Mouse (Mus musculus) stomach, embryonic 16.5 days (tissue): ENCODE data around the gene Gm45062. TPM values are rescaled to one million over a fixed set of nuclear protein-coding genes. Genes with fewer than 3 reads are reported as not detected.

Experiments
- ATAC-seq: fragments of 200-750 bp; cut with Nextera tagmentation; 2 replicates; pipeline ENCODE4 v1.8.0; 2017; ENCODE audit warnings: moderate number of reproducible peaks, moderate TSS enrichment; ENCODE audit not compliant: insufficient read depth, low FRiP score
- H3K27ac ChIP-seq: fragments of 300-500 bp; sonication (generic); 2 replicates; pipeline ENCODE4 v1.5.1; 2014; ENCODE audit warnings: low read length
- H3K27me3 ChIP-seq: fragments of 300-500 bp; sonication (generic); 2 replicates; pipeline ENCODE4 v1.6.1; 2014; ENCODE audit warnings: low read length, control low read depth, mixed read lengths; ENCODE audit not compliant: control insufficient read depth, insufficient read depth
- H3K36me3 ChIP-seq: fragments of 300-500 bp; sonication (generic); 2 replicates; pipeline ENCODE4 v1.6.1; 2014; ENCODE audit warnings: low read length; ENCODE audit not compliant: control insufficient read depth, insufficient read depth
- H3K4me1 ChIP-seq: fragments of 300-500 bp; sonication (generic); 2 replicates; pipeline ENCODE4 v1.6.1; 2014; ENCODE audit warnings: low read length, control low read depth, mixed read lengths; ENCODE audit not compliant: control insufficient read depth, insufficient read depth
- H3K4me2 ChIP-seq: fragments of 300-500 bp; sonication (generic); 2 replicates; pipeline ENCODE4 v1.6.1; 2014; ENCODE audit warnings: low read depth, low read length, mixed read lengths
- H3K4me3 ChIP-seq: fragments of 300-500 bp; sonication (generic); replicated peaks from 2 replicates; pipeline ENCODE4 v1.5.1; 2014; ENCODE audit warnings: mild to moderate bottlenecking, low read length
- H3K9ac ChIP-seq: fragments of 300-500 bp; sonication (generic); 2 replicates; pipeline ENCODE4 v1.6.1; 2014; ENCODE audit warnings: low read length
- H3K9me3 ChIP-seq: fragments of 300-500 bp; sonication (generic); replicated peaks from 2 replicates; pipeline ENCODE4 v1.6.1; 2016; ENCODE audit warnings: low read length, control low read depth; ENCODE audit not compliant: control insufficient read depth
- WGBS: fragments of 180-500 bp; shearing (Covaris S2); extraction: QIAGEN DNeasy Blood & Tissue Kit; methylation state at CpG from one replicate; pipeline ENCODE4 v1.1.7; 2014; 5-methylcytosine and 5-hydroxymethylcytosine counted together
- polyA plus RNA-seq: library from polyadenylated mRNA; unstranded; fragments of >200 nt; fragmentation: Nextera tagmentation; extraction: Ambion mirVana; gene quantifications from 2 replicates; pipeline ENCODE4 v1.2.1, GENCODE M21; 2015

Gm45062 gene
- polyA plus RNA-seq, 1 experiment from 2014 or later: 12.2 TPM

- WGBS: 11% methylated on average over 1 of the region's 1 CpGs
- no peaks in the 10 kb centered on the region for H3K27me3 ChIP-seq
- no peak overlapping the region for H3K4me2 ChIP-seq
- no peak overlapping the region for H3K27ac ChIP-seq
- H3K9me3 ChIP-seq: no peaks in the 10 kb centered on the region
- ATAC-seq: no peak
- no peaks in the 10 kb centered on the region for H3K4me1 ChIP-seq
- 0 out of 2 replicates have a peak, but pooled peaks cover under 1% of the 10 kb centered on the region for H3K36me3 ChIP-seq
- no peak overlapping the region for H3K4me3 ChIP-seq
- no peak overlapping the region for H3K9ac ChIP-seq
Measured at GRCm38 (mm10) chr6:8275098-8275497, 15.8 kb downstream of the Gm45062 start.

GRCm38 (mm10) chr6:8276431-8276830, 17.2 kb downstream of the Gm45062 start:
- H3K4me3 ChIP-seq: no peak overlapping the region
- 51% methylated on average over 4 of the region's 4 CpGs for WGBS
- no peaks in the 10 kb centered on the region for H3K27me3 ChIP-seq
- H3K4me2 ChIP-seq: no peak overlapping the region
- H3K27ac ChIP-seq: no peak overlapping the region
- 0 out of 2 replicates have a peak, but pooled peaks cover 2% of the 10 kb centered on the region for H3K36me3 ChIP-seq
- H3K9me3 ChIP-seq: no peaks in the 10 kb centered on the region
- no peaks in the 10 kb centered on the region for H3K4me1 ChIP-seq
- H3K9ac ChIP-seq: no peak overlapping the region
- ATAC-seq: no peak; the same call in 1 of the 2 replicates

GRCm38 (mm10) chr6:8278426-8279002, 19.3 kb downstream of the Gm45062 start:
- Histone ChIP-seq H3K9ac (no peak overlapping the region), H3K27me3 (no peaks in the 10 kb centered on the region), H3K4me3 (no peak overlapping the region), H3K36me3 (0 out of 2 replicates have a peak, but pooled peaks cover 2% of the 10 kb centered on the region), H3K27ac (no peak overlapping the region), H3K4me1 (no peaks in the 10 kb centered on the region), H3K9me3 (no peaks in the 10 kb centered on the region), H3K4me2 (no peak overlapping the region)
- ATAC-seq: no peak
- 81% methylated on average over 5 of the region's 5 CpGs for WGBS

GRCm38 (mm10) chr6:8283255-8283654, 24.0 kb downstream of the Gm45062 start:
- no peaks in the 10 kb centered on the region for H3K27me3 ChIP-seq
- no peaks in the 10 kb centered on the region for H3K9me3 ChIP-seq
- 0 out of 2 replicates have a peak, but pooled peaks cover 2% of the 10 kb centered on the region for H3K36me3 ChIP-seq
- no peak overlapping the region for H3K9ac ChIP-seq
- no peak for ATAC-seq
- H3K4me3 ChIP-seq: no peak overlapping the region
- H3K4me1 ChIP-seq: no peaks in the 10 kb centered on the region
- WGBS: 76% methylated on average over 4 of the region's 4 CpGs
- H3K4me2 ChIP-seq: no peak overlapping the region
- H3K27ac ChIP-seq: no peak overlapping the region

- Histone ChIP-seq H3K27ac (no peak overlapping the region), H3K4me1 (no peaks in the 10 kb centered on the region), H3K4me3 (no peak overlapping the region), H3K9ac (no peak overlapping the region), H3K9me3 (no peaks in the 10 kb centered on the region), H3K36me3 (no peaks in the 10 kb centered on the region), H3K27me3 (no peaks in the 10 kb centered on the region), H3K4me2 (no peak overlapping the region)
- no peak for ATAC-seq
- WGBS: 62% methylated on average over 3 of the region's 3 CpGs
Measured at GRCm38 (mm10) chr6:8285401-8285960, 26.2 kb downstream of the Gm45062 start.

- H3K9me3 ChIP-seq: no peaks in the 10 kb centered on the region
- no peak overlapping the region for H3K9ac ChIP-seq
- H3K36me3 ChIP-seq: no peaks in the 10 kb centered on the region
- no peak overlapping the region for H3K4me3 ChIP-seq
- 93% methylated on average over 3 of the region's 3 CpGs for WGBS
- H3K27ac ChIP-seq: no peak overlapping the region
- no peaks in the 10 kb centered on the region for H3K4me1 ChIP-seq
- no peak for ATAC-seq
- no peak overlapping the region for H3K4me2 ChIP-seq
- H3K27me3 ChIP-seq: no peaks in the 10 kb centered on the region
Measured at GRCm38 (mm10) chr6:8286146-8286545, 26.9 kb downstream of the Gm45062 start.

GRCm38 (mm10) chr6:8288755-8289580, 29.7 kb downstream of the Gm45062 start:
- Histone ChIP-seq H3K9me3 (no peaks in the 10 kb centered on the region), H3K4me2 (no peak overlapping the region), H3K36me3 (no peaks in the 10 kb centered on the region), H3K27ac (no peak overlapping the region), H3K27me3 (no peaks in the 10 kb centered on the region), H3K4me3 (no peak overlapping the region), H3K4me1 (no peaks in the 10 kb centered on the region), H3K9ac (no peak overlapping the region)
- WGBS: 88% methylated on average over 4 of the region's 4 CpGs
- ATAC-seq: no peak

- H3K4me1 ChIP-seq: no peaks in the 10 kb centered on the region
- ATAC-seq: no peak
- whole genome bisulfite sequencing: 72% methylated on average over 4 of the region's 4 CpGs
Measured at GRCm38 (mm10) chr6:8294048-8294784, 35.0 kb downstream of the Gm45062 start.

More at GRCm38 (mm10) chr6:8294048-8294784, 35.0 kb downstream of the Gm45062 start:
- no peak overlapping the region for H3K27ac ChIP-seq
- no peak overlapping the region for H3K9ac ChIP-seq
- no peaks in the 10 kb centered on the region for H3K36me3 ChIP-seq
- no peak overlapping the region for H3K4me3 ChIP-seq
- no peaks in the 10 kb centered on the region for H3K9me3 ChIP-seq
- H3K4me2 ChIP-seq: no peak overlapping the region
- H3K27me3 ChIP-seq: no peaks in the 10 kb centered on the region
